Mouse (Mus musculus) kidney, adult 9 months (tissue): ENCODE measurements around the gene Itgam.
"Not testable (repeated sequence)": the region's sequence is repeated elsewhere in the genome, so short reads cannot be mapped to it uniquely, and the experiment has no call there.

Source experiments
- DNase-seq: peaks from one replicate; pipeline ENCODE4 v3.0.0; 2022

Itgam gene

GRCm38 (mm10) chr7:128062456-128062855, at the start of gene Itgam, which contains the start of gene Gm49368:
TSS of gene Itgam (plus strand) at chr7:128062640.
TSS of gene Gm49368 (plus strand) at chr7:128062683.
- no peak for DNase-seq

- DNase-seq, result no peak
Observed at GRCm38 (mm10) chr7:128013116-128013515, 49.3 kb upstream of the Itgam start.

- DNase-seq, result not testable (repeated sequence)
Observed at GRCm38 (mm10) chr7:128016134-128016533, 46.3 kb upstream of the Itgam start.

DNA sequence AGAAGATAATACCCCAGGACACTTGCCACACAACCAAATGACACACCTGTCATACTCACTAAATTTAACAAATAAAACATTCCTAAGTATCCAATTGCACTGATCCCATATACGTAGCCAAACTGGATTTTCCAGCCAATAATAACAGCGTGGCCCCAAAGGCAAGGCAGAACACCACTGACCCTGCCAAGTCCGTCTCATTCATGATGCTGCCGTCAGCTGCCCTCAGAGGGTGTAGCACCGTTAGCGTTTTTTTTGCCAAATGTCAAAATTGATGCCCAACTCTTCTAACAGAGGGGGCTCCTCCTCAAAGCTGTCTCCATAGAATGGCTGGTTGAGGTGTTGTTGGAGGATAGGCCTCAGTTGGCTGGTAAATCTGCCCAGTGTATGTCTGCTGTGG, 45.8 kb upstream of the Itgam start:
- no peak for DNase-seq

- DNase-seq, result no peak
Observed at GRCm38 (mm10) chr7:128018275-128018674, 44.2 kb upstream of the Itgam start.

DNA sequence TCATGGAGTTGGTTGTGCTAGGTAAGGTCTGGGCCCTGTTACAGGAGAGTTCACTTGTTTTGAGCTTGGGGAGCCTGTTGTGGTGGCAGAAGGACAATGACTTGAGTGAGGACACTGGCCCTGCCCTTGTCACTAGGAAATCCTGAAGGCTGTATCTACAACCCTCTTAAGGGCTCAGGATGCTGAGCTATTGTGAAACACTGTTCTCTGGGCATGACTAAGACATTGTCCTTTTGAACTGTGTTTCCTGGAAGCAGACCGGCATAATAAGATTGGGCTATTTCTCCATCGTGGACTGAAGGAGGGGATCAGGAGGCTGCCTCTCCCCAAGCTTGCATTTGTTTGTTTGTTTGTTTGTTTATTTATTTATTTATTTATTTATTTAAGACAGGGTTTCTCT, 43.3 kb upstream of the Itgam start:
- DNase-seq, result no peak

DNA sequence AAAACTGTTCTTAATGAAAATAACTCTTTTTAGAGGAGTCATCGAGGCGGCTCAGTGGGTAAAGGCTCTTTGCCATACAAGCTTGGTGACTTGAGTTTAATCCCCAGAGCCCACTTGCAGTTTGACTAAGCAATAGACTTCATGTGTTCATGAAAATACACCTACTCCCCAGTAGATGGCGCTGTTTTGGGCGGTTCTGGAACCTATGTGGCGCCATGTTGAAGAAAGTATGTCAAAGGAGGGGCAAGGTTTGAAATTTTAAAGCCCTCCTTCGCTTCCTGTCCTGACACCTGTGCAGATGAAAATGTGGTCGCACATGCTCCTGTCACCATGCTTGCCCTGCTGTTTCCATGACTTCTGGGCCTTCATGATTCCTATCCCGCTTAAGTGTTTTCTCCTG, 39.5 kb upstream of the Itgam start:
- no peak for DNase-seq

- no peak for DNase-seq
Observed at GRCm38 (mm10) chr7:128023565-128023964, 38.9 kb upstream of the Itgam start.

DNA sequence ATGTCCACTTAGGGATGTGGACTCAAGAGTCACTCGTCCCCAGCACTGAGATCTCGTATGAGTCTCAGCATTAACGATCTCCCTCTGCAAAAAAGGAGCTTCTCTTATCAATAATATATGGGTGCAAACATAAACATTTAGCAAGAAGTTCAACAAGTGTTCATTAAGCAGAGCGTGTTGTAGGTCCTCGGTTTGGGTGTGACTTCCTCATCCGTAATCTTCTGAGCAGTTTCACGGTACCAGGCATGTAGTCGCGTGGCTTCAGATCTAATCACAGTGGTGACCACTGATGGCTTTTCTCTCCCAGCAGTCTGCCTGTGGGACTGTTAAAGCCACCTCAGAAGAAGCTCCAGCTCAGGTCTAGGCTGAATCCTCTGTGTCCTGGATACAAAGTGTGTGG, 38.1 kb upstream of the Itgam start:
- no peak for DNase-seq

GRCm38 (mm10) chr7:128024932-128025331, 37.5 kb upstream of the Itgam start:
- DNase-seq, result no peak

- no peak for DNase-seq
Observed at GRCm38 (mm10) chr7:128025381-128025780, 37.1 kb upstream of the Itgam start.

GRCm38 (mm10) chr7:128031403-128031976, 30.9 kb upstream of the Itgam start:
- DNase-seq, result peak; percentile 34

DNA sequence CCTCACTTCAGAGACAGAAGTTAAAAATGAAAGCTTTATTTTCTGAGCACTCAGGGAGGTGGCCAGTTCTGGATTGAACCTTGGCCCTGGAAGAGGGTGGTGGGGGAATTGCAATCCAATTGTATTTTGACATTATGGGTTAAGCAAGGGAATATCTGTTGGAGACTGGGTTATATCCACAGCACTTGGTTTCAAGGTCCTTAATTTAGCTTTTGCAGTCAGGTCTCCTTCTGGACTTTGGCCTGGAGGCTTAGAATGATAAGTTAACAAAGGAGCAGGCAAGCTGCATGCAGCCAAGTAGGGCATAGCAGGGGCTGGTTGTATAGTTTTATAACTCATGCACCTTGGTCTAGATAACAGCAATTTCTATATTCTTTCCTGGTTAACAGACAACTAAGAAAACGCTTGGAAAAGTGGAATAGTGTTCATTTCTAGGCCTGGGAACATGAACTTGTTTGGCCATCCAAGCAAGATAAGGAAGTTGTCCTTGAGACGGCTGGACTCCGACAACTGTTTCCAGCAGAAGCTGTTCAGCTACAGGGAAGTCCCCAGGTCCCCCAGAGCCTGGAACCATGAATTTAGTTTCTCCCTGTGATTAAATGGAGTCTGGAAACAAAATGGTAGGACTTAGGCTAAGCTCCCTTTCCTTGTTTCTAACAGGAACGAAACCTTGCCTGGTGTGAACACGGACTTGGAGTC, 30.0 kb upstream of the Itgam start:
- DNase-seq, result peak; percentile 55

DNA sequence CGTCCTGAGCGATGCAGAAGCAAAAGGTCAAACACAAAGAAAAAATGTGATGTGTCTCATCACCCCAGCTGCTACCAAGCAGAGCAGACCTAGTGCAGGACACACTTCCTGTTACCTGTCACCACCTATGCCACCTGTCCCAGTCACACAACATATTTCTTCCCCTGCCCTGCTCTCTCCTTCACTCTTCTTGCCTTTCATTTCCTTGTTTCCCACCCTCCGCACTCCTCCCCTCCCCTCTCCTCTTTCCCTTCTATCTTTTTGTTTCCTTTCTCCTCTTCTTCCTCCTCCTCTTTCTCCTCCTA, 29.5 kb upstream of the Itgam start:
- no peak for DNase-seq

DNA sequence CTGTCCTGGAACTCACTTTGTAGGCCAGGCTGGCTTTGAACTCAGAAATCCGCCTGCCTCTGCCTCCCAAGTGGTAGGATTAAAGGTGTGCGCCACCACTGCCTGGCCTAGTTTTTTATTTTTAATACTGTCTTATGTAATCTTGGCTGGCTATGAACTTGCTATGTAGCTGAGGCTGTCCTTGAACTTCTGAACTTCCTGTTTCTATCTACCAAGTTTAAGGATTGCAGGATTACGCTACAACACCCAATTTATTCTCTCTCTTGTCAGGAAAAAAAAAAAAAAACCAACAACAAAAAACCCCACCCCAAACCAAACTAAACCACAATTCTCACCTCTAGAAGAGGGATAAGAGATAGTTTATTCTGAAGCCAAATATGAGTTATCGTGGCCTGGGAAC, 28.8 kb upstream of the Itgam start:
- no peak for DNase-seq

GRCm38 (mm10) chr7:128042161-128042820, 20.1 kb upstream of the Itgam start:
- DNase-seq, result not testable (repeated sequence)

DNA sequence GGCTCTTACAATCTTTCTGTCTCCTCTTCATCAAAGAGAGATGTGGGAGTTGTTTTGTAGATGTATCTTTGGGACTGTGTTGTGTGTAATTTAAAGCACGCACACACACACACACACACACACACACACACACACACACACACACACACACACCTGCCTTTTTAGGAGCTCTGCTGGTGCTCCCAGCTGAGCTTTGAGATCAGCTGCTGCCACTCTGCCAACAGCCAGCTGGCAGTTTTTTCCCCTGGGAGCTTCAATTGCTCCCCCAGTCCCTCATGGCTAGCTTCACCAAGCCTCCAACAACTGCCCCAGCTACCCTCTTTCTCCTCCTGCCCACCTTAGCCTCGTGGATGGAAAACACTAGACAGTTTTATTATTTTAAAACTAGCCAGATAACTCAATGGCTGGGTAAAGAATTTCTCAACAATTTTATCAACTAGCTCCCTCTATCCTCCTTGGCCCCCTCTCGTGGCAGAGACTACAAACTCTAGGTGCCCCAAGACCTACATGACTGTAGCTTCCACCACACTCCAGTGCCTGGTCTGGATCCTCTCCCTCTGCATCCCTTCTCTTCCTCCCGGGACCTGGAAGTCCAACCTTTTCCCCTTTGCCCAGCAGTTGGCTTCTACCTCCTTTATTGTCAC, 18.2 kb upstream of the Itgam start:
- DNase-seq, result no peak

GRCm38 (mm10) chr7:128045640-128046039, 16.8 kb upstream of the Itgam start:
- no peak for DNase-seq

GRCm38 (mm10) chr7:128048819-128049218, 13.6 kb upstream of the Itgam start:
- DNase-seq, result peak; percentile 7

- no peak for DNase-seq
Observed at GRCm38 (mm10) chr7:128049254-128049653, 13.2 kb upstream of the Itgam start.

- DNase-seq, result no peak
Observed at GRCm38 (mm10) chr7:128050739-128051138, 11.7 kb upstream of the Itgam start.

DNA sequence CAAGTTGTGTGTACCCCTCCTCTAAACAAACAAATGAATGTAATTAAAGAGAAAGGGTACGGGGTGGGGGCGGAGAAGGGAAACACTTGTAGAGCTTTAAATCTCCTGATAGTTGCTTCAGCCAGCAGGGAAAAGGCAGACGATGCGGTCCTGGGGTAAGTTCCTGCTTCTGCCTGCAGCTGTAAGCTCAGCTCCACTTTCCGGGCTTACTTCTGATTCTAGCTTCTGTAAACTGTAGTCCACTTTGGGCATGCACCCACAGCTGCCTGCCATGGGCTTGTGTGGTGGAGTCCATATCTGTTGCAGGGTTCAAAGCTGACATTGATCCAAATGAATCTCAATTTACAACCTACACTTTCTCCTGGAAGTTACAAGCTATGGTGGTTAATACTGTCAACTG, 9.4 kb upstream of the Itgam start:
- no peak for DNase-seq

GRCm38 (mm10) chr7:128056917-128057444, 5.5 kb upstream of the Itgam start:
- DNase-seq, result no peak

- DNase-seq, result no peak
Observed at GRCm38 (mm10) chr7:128057860-128058259, 4.6 kb upstream of the Itgam start.
